Mouse (Mus musculus): ENCODE data around the gene Nars2. TPM values are rescaled to one million over a fixed set of nuclear protein-coding genes. Genes with fewer than 3 reads are reported as not detected.

The Nars2 gene
- total and polyA plus RNA-seq, 2 experiments from 2014 or later: 11.8 to 17.8 TPM

DNA sequence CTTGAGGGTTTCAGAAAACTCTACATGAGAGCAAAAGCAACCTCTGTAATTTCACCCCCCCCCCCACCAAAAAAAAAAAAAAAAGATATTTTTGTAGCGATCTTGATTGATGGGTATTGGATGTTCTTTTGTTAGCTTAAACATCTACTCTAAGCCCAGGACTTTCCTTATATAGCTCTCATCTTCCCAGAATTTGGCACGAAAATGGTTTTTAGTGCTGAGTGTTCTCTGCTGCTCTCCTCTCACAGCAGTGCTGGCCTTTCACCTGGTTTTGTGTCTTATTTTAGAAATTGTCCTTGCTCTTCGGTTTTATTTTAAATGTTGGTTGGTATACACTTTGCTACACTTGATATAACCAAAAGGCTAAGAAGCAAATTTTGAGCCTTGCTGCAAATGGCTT, 67.1 kb downstream of the Nars2 start:
- Histone ChIP-seq H3K4me2 (ENCODE audit: low read depth, low read length) (peak overlapping the region; percentile 25; the same call in 1 of the 2 replicates), H3K4me3 (ENCODE audit: low read depth, low read length) (peak overlapping the region; percentile 11; the same call in 1 of the 2 replicates), H3K27ac (ENCODE audit: low read depth) (peak overlapping the region; percentile 66), H3K9me3 (replicated peaks; ENCODE audit: control insufficient read depth, low read length) (0 out of 2 replicates have a peak, but pooled peaks cover 4% of the 10 kb centered on the region), H3K4me1 (ENCODE audit: control insufficient read depth, insufficient read depth) (peaks cover 4% of the 10 kb centered on the region), H3K27me3 (ENCODE audit: control insufficient read depth, insufficient read depth, low read length) (no peaks in the 10 kb centered on the region), H3K9ac (replicated peaks; ENCODE audit: low read depth, low read length) (no peak overlapping the region), H3K36me3 (replicated peaks; ENCODE audit: control insufficient read depth, insufficient read depth, low read length) (no peaks in the 10 kb centered on the region)
- TF ChIP-seq EP300 (IDR thresholded peaks at IDR 0.05; ENCODE audit: low read depth) (no peak), CTCF (IDR thresholded peaks at IDR 0.05; ENCODE audit: low read depth) (no peak)
- ATAC-seq (ENCODE audit: insufficient read depth, low read depth) (peak; percentile 62; the same call in 1 of the 2 replicates), DNase-seq (ENCODE audit: low spot score) (peak; percentile 39)
- WGBS: 33% methylated on average over 3 of the region's 3 CpGs

- ATAC-seq (ENCODE audit: insufficient read depth, low read depth): no peak
- Histone ChIP-seq H3K4me3 (ENCODE audit: low read depth, low read length) (no peak overlapping the region), H3K36me3 (replicated peaks; ENCODE audit: control insufficient read depth, insufficient read depth, low read length) (no peaks in the 10 kb centered on the region), H3K9ac (replicated peaks; ENCODE audit: low read depth, low read length) (no peak overlapping the region), H3K27me3 (ENCODE audit: control insufficient read depth, insufficient read depth, low read length) (no peaks in the 10 kb centered on the region), H3K4me2 (ENCODE audit: low read depth, low read length) (no peak overlapping the region), H3K4me1 (ENCODE audit: control insufficient read depth, insufficient read depth) (peaks cover 4% of the 10 kb centered on the region), H3K9me3 (replicated peaks; ENCODE audit: control insufficient read depth, low read length) (0 out of 2 replicates have a peak, but pooled peaks cover 4% of the 10 kb centered on the region), H3K27ac (ENCODE audit: low read depth) (no peak overlapping the region)
- DNase-seq (ENCODE audit: low spot score): no peak
- TF ChIP-seq CTCF (IDR thresholded peaks at IDR 0.05; ENCODE audit: low read depth) (no peak), EP300 (IDR thresholded peaks at IDR 0.05; ENCODE audit: low read depth) (no peak)
- WGBS: 61% methylated on average over 1 of the region's 1 CpGs
These were observed 68.0 kb downstream of the Nars2 start for GRCm38 (mm10) chr7:97019303-97019702.

- TF ChIP-seq EP300 (IDR thresholded peaks at IDR 0.05; ENCODE audit: low read depth): no peak
- no peak for TF ChIP-seq CTCF (IDR thresholded peaks at IDR 0.05; ENCODE audit: low read depth)
- H3K4me2 ChIP-seq (ENCODE audit: low read depth, low read length): no peak overlapping the region
- WGBS: 81% methylated on average over 5 of the region's 5 CpGs
- no peaks in the 10 kb centered on the region for H3K4me1 ChIP-seq (ENCODE audit: control insufficient read depth, insufficient read depth)
- ATAC-seq (ENCODE audit: insufficient read depth, low read depth) (no peak), DNase-seq (ENCODE audit: low spot score) (no peak)
- H3K27ac ChIP-seq (ENCODE audit: low read depth): no peak overlapping the region
- no peaks in the 10 kb centered on the region for H3K9me3 ChIP-seq (replicated peaks; ENCODE audit: control insufficient read depth, low read length)
- no peaks in the 10 kb centered on the region; the same call in 1 of the 2 replicates for H3K36me3 ChIP-seq (replicated peaks; ENCODE audit: control insufficient read depth, insufficient read depth, low read length)
- H3K9ac ChIP-seq (replicated peaks; ENCODE audit: low read depth, low read length): no peak overlapping the region
- no peaks in the 10 kb centered on the region for H3K27me3 ChIP-seq (ENCODE audit: control insufficient read depth, insufficient read depth, low read length)
- no peak overlapping the region for H3K4me3 ChIP-seq (ENCODE audit: low read depth, low read length)
These were observed 75.6 kb downstream of the Nars2 start for GRCm38 (mm10) chr7:97026772-97027358.

- Histone ChIP-seq H3K36me3 (replicated peaks; ENCODE audit: control insufficient read depth, insufficient read depth, low read length) (peaks cover under 1% of the 10 kb centered on the region; the same call in 1 of the 2 replicates), H3K4me3 (ENCODE audit: low read depth, low read length) (no peak overlapping the region), H3K9me3 (replicated peaks; ENCODE audit: control insufficient read depth, low read length) (no peaks in the 10 kb centered on the region), H3K27me3 (ENCODE audit: control insufficient read depth, insufficient read depth, low read length) (no peaks in the 10 kb centered on the region), H3K9ac (replicated peaks; ENCODE audit: low read depth, low read length) (no peak overlapping the region), H3K4me2 (ENCODE audit: low read depth, low read length) (no peak overlapping the region), H3K4me1 (ENCODE audit: control insufficient read depth, insufficient read depth) (no peaks in the 10 kb centered on the region), H3K27ac (ENCODE audit: low read depth) (no peak overlapping the region)
- DNase-seq (ENCODE audit: low spot score) (no peak), ATAC-seq (ENCODE audit: insufficient read depth, low read depth) (no peak)
- 91% methylated on average over 10 of the region's 10 CpGs for WGBS
- TF ChIP-seq CTCF (IDR thresholded peaks at IDR 0.05; ENCODE audit: low read depth) (no peak), EP300 (IDR thresholded peaks at IDR 0.05; ENCODE audit: low read depth) (no peak)
These were observed 77.8 kb downstream of the Nars2 start for GRCm38 (mm10) chr7:97029151-97029550.

- H3K27ac ChIP-seq (ENCODE audit: low read depth): no peak overlapping the region
- DNase-seq (ENCODE audit: low spot score): no peak
- no peak overlapping the region for H3K9ac ChIP-seq (replicated peaks; ENCODE audit: low read depth, low read length)
- no peak overlapping the region for H3K4me3 ChIP-seq (ENCODE audit: low read depth, low read length)
- no peaks in the 10 kb centered on the region for H3K27me3 ChIP-seq (ENCODE audit: control insufficient read depth, insufficient read depth, low read length)
- H3K4me2 ChIP-seq (ENCODE audit: low read depth, low read length): no peak overlapping the region
- peaks cover 9% of the 10 kb centered on the region; the same call in 1 of the 2 replicates for H3K36me3 ChIP-seq (replicated peaks; ENCODE audit: control insufficient read depth, insufficient read depth, low read length)
- TF ChIP-seq EP300 (IDR thresholded peaks at IDR 0.05; ENCODE audit: low read depth) (no peak), CTCF (IDR thresholded peaks at IDR 0.05; ENCODE audit: low read depth) (no peak)
- H3K9me3 ChIP-seq (replicated peaks; ENCODE audit: control insufficient read depth, low read length): no peaks in the 10 kb centered on the region
- 90% methylated on average over 2 of the region's 2 CpGs for WGBS
- ATAC-seq (ENCODE audit: insufficient read depth, low read depth): no peak
- H3K4me1 ChIP-seq (ENCODE audit: control insufficient read depth, insufficient read depth): no peaks in the 10 kb centered on the region
These were observed 81.1 kb downstream of the Nars2 start for GRCm38 (mm10) chr7:97032412-97032811.

GRCm38 (mm10) chr7:97039641-97040040, 88.3 kb downstream of the Nars2 start:
- H3K4me1 ChIP-seq (ENCODE audit: control insufficient read depth, insufficient read depth): no peaks in the 10 kb centered on the region
- DNase-seq (ENCODE audit: low spot score): no peak
- WGBS: 38% methylated on average over 4 of the region's 4 CpGs
- no peak overlapping the region for H3K4me3 ChIP-seq (ENCODE audit: low read depth, low read length)
- ATAC-seq (ENCODE audit: insufficient read depth, low read depth): no peak
- H3K27ac ChIP-seq (ENCODE audit: low read depth): no peak overlapping the region
- TF ChIP-seq CTCF (IDR thresholded peaks at IDR 0.05; ENCODE audit: low read depth) (no peak), EP300 (IDR thresholded peaks at IDR 0.05; ENCODE audit: low read depth) (no peak)
- H3K27me3 ChIP-seq (ENCODE audit: control insufficient read depth, insufficient read depth, low read length): no peaks in the 10 kb centered on the region
- no peak overlapping the region for H3K4me2 ChIP-seq (ENCODE audit: low read depth, low read length)
- no peak overlapping the region for H3K9ac ChIP-seq (replicated peaks; ENCODE audit: low read depth, low read length)
- 0 out of 2 replicates have a peak, but pooled peaks cover 13% of the 10 kb centered on the region for H3K36me3 ChIP-seq (replicated peaks; ENCODE audit: control insufficient read depth, insufficient read depth, low read length)
- no peaks in the 10 kb centered on the region for H3K9me3 ChIP-seq (replicated peaks; ENCODE audit: control insufficient read depth, low read length)

Data from heart, postnatal 0 days (tissue).